Mouse (Mus musculus): Measurements from ENCODE around the gene Loxl3. TPM values are rescaled to one million over a fixed set of nuclear protein-coding genes. Genes with fewer than 3 reads are reported as not detected.

The Loxl3 gene
- polyA plus RNA-seq, 1 experiment from 2014 or later = 10.1 TPM

DNA sequence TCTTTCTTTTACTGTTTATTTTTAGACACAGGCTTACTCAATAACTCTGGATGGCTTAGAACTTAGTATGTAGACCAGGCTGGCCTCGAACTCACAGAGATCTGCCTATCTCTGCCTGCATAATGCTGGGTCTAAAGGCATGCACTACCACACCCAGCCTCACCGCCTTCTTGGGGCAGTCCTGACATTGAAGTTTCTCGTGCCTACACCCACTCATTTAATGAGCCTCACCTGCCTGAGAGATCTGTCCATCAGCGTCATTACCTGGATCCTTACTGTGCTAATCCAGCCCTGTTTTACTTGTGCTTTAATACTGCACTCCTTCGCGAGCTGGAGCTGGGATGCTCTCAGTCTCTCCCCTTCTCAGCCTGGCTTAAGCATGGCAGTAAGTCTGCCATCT is 22.2 kb upstream of the Loxl3 start:
- H3K9me3 ChIP-seq (ENCODE audit: control insufficient read depth, low read length) = no peaks in the 10 kb centered on the region
- no peaks in the 10 kb centered on the region for H3K27me3 ChIP-seq (ENCODE audit: control insufficient read depth, insufficient read depth, low read length)
- no peak for ATAC-seq (ENCODE audit: insufficient number of reproducible peaks, low FRiP score, low TSS enrichment, low read depth)
- DNase-seq (ENCODE audit: low spot score) = no peak
- no peak overlapping the region for H3K4me3 ChIP-seq (ENCODE audit: low read depth, low read length)
- no peaks in the 10 kb centered on the region for H3K4me1 ChIP-seq (ENCODE audit: control insufficient read depth, insufficient read depth, low read length)
- no peaks in the 10 kb centered on the region for H3K36me3 ChIP-seq (ENCODE audit: control insufficient read depth, insufficient read depth, low read length)
- no peak overlapping the region for H3K4me2 ChIP-seq (ENCODE audit: low read depth, severe bottlenecking)
- 80% methylated on average over 6 of the region's 6 CpGs for WGBS
- H3K27ac ChIP-seq (replicated peaks; ENCODE audit: low read depth, low read length) = no peak overlapping the region
- H3K9ac ChIP-seq (ENCODE audit: low read length) = no peak overlapping the region

DNA sequence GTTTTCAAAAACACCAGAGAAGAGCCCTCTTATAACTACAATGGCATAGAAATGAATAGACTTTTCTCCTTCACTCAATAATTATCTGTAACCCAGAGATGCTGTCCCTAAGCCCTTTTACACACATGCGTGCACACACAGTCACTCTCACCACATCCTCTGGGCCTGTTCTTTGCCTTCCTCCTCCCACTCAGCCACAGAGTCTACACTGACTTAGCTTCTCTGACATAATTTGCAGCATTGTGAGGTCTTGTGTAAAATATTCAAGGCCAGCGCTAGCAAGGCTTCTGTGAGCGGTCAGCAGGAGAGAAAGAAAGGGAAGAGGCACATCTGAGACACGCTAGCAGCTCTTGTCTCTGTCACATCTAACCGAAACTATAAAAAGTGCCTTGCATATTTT is 20.5 kb upstream of the Loxl3 start:
- H3K4me3 ChIP-seq (ENCODE audit: low read depth, low read length) = no peak overlapping the region
- no peaks in the 10 kb centered on the region for H3K9me3 ChIP-seq (ENCODE audit: control insufficient read depth, low read length)
- no peak for ATAC-seq (ENCODE audit: insufficient number of reproducible peaks, low FRiP score, low TSS enrichment, low read depth)
- H3K27ac ChIP-seq (replicated peaks; ENCODE audit: low read depth, low read length) = no peak overlapping the region
- no peak overlapping the region for H3K4me2 ChIP-seq (ENCODE audit: low read depth, severe bottlenecking)
- no peak overlapping the region for H3K9ac ChIP-seq (ENCODE audit: low read length)
- H3K27me3 ChIP-seq (ENCODE audit: control insufficient read depth, insufficient read depth, low read length) = no peaks in the 10 kb centered on the region
- H3K36me3 ChIP-seq (ENCODE audit: control insufficient read depth, insufficient read depth, low read length) = no peaks in the 10 kb centered on the region
- DNase-seq (ENCODE audit: low spot score) = no peak
- no peaks in the 10 kb centered on the region for H3K4me1 ChIP-seq (ENCODE audit: control insufficient read depth, insufficient read depth, low read length)
- 86% methylated on average over 5 of the region's 5 CpGs for WGBS

DNA sequence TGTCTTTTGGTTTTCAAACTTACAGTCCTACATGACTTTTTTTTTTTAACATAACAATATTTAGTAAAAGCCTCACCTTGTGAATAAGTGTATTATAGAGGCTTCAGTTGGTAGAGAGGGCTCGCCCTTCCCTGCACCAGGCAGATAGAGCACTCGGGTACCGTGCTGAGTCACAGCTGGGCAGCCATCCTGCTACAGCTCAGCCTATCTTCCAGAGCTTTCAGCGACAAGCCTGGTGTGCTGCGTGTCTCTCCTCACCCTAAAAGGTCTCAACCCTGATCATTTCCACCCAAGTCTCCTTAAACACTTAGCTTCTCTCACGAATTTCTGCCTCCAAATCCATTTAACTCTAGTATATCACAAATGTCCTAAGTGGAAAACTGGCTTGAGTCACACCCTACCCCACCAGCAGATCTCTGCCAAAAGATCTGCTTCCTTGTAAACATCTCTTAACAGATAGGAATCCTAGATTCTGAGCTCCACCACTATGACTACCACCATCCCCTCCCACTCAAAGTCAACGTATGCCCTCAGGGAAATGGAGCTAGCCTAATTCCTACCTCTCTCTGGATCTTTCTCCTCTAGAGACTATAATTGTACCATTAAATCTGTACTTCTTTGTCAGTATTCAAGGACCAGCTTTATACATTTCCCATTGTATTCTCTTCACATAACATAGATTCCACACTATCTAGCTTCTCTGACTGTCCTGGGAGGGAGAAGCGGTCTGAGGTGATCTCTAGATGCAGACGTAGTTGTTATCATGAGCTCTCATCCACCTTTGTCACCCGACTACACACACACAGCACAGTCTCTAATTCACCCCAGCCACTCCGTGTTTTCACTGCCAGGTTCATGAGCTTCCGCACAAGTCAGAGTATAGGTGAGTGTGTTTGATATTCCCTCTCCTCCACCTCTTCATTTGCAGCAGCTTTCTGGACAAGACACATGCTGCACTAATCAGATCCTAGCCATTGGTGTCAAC is 19.2 kb upstream of the Loxl3 start:
- H3K4me1 ChIP-seq (ENCODE audit: control insufficient read depth, insufficient read depth, low read length) = no peaks in the 10 kb centered on the region
- no peaks in the 10 kb centered on the region for H3K27me3 ChIP-seq (ENCODE audit: control insufficient read depth, insufficient read depth, low read length)
- DNase-seq (ENCODE audit: low spot score) = no peak
- H3K9ac ChIP-seq (ENCODE audit: low read length) = no peak overlapping the region
- H3K4me2 ChIP-seq (ENCODE audit: low read depth, severe bottlenecking) = no peak overlapping the region
- H3K4me3 ChIP-seq (ENCODE audit: low read depth, low read length) = no peak overlapping the region
- H3K9me3 ChIP-seq (ENCODE audit: control insufficient read depth, low read length) = no peaks in the 10 kb centered on the region
- H3K36me3 ChIP-seq (ENCODE audit: control insufficient read depth, insufficient read depth, low read length) = no peaks in the 10 kb centered on the region
- ATAC-seq (ENCODE audit: insufficient number of reproducible peaks, low FRiP score, low TSS enrichment, low read depth) = no peak
- 74% methylated on average over 12 of the region's 12 CpGs for WGBS
- no peak overlapping the region for H3K27ac ChIP-seq (replicated peaks; ENCODE audit: low read depth, low read length)

DNA sequence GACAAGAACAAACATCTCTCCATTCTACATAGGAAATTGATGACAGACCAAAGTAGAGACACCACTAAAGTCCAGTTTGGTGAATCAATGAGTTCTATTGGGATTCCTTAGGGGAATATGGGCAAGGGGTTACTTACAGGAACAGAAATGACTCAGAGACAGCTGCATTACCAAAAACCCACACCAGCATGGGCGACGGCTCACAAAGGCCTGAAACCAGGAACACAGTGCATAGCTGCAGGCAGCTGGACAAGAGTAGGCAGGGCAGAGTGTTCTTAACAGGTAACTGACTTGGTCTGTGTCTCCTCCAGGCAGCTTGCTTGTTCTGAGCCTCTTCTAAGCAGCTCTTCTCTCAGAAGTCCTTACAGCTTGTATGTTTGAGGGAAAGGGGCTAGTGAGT is 18.2 kb upstream of the Loxl3 start:
- Histone ChIP-seq H3K27ac (replicated peaks; ENCODE audit: low read depth, low read length) (no peak overlapping the region), H3K4me3 (ENCODE audit: low read depth, low read length) (no peak overlapping the region), H3K9ac (ENCODE audit: low read length) (no peak overlapping the region), H3K27me3 (ENCODE audit: control insufficient read depth, insufficient read depth, low read length) (no peaks in the 10 kb centered on the region), H3K4me2 (ENCODE audit: low read depth, severe bottlenecking) (no peak overlapping the region), H3K36me3 (ENCODE audit: control insufficient read depth, insufficient read depth, low read length) (no peaks in the 10 kb centered on the region), H3K4me1 (ENCODE audit: control insufficient read depth, insufficient read depth, low read length) (no peaks in the 10 kb centered on the region), H3K9me3 (ENCODE audit: control insufficient read depth, low read length) (no peaks in the 10 kb centered on the region)
- 88% methylated on average over 2 of the region's 2 CpGs for WGBS
- DNase-seq (ENCODE audit: low spot score) = no peak
- no peak for ATAC-seq (ENCODE audit: insufficient number of reproducible peaks, low FRiP score, low TSS enrichment, low read depth)

DNA sequence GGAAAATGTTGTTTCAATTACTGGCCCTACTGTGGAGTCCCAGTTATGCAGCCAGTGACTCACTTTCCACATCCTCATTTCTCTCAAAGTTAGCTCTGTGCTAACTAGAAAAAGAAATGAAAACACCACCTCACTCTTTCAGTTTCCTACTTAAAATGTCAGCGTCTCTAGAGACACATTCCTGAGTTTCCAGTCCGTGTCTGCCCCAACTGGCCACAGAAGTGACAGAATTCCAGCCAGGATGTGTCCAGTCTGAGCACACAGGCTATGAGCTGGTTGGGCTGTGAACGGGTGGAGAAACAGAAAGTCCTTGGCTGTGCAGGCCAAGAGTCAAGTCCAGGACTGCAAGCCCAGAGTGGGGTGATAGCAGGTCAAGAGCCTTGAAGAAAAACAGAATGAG is 16.8 kb upstream of the Loxl3 start:
- WGBS = 73% methylated on average over 3 of the region's 3 CpGs
- no peak overlapping the region for H3K27ac ChIP-seq (replicated peaks; ENCODE audit: low read depth, low read length)

DNA sequence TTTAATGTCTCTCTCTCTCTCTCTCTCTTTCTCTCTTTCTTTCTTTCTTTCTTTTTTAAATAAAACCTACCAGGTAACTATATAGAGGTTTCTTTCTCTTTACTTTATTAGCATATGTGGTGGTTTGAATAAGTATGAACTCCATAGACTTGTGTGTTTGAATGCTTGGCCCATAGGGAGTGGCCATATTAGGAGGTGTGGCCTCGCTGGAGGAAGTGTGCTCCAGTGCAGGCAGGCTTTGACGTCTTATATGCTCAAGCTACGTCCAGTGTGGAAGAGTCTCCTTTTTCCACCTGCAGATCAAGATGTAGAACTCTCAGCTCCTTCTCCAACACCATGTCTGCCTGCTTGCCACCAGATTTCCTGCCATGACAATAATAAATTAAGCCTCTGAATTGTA is 14.9 kb upstream of the Loxl3 start:
- no peak for ATAC-seq (ENCODE audit: insufficient number of reproducible peaks, low FRiP score, low TSS enrichment, low read depth)
- 65% methylated on average over 3 of the region's 3 CpGs for WGBS

More for the DNA sequence above, 16.8 kb upstream of the Loxl3 start:
- DNase-seq (ENCODE audit: low spot score) (no peak), ATAC-seq (ENCODE audit: insufficient number of reproducible peaks, low FRiP score, low TSS enrichment, low read depth) (no peak)
- H3K27me3 ChIP-seq (ENCODE audit: control insufficient read depth, insufficient read depth, low read length) = no peaks in the 10 kb centered on the region
- H3K36me3 ChIP-seq (ENCODE audit: control insufficient read depth, insufficient read depth, low read length) = no peaks in the 10 kb centered on the region
- H3K4me3 ChIP-seq (ENCODE audit: low read depth, low read length) = no peak overlapping the region
- H3K4me1 ChIP-seq (ENCODE audit: control insufficient read depth, insufficient read depth, low read length) = no peaks in the 10 kb centered on the region
- H3K4me2 ChIP-seq (ENCODE audit: low read depth, severe bottlenecking) = no peak overlapping the region
- H3K9me3 ChIP-seq (ENCODE audit: control insufficient read depth, low read length) = no peaks in the 10 kb centered on the region
- no peak overlapping the region for H3K9ac ChIP-seq (ENCODE audit: low read length)

DNA sequence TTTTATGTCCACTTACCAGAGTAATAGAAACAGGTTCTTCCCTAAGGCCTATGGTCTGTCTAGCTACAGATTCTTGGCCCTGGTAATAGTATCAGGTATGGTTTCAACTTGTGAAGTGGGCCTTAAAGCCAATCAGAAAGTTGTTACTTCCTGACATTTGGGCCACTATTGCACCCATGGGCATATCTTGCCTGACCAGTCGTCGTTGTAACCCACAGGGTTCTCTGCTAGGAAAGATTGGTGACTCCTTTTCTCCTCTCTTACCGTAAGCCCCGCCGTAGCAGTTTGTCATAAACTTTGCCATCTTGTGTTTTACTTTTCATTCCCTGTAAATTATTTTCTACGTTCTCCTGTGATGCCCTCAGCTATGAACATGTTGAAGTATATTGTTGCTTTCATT is 13.9 kb upstream of the Loxl3 start:
- H3K4me1 ChIP-seq (ENCODE audit: control insufficient read depth, insufficient read depth, low read length) = no peaks in the 10 kb centered on the region
- no peak overlapping the region for H3K4me3 ChIP-seq (ENCODE audit: low read depth, low read length)
- no peak overlapping the region for H3K27ac ChIP-seq (replicated peaks; ENCODE audit: low read depth, low read length)
- H3K27me3 ChIP-seq (ENCODE audit: control insufficient read depth, insufficient read depth, low read length) = no peaks in the 10 kb centered on the region
- whole genome bisulfite sequencing = 93% methylated on average over 6 of the region's 6 CpGs
- no peak overlapping the region for H3K9ac ChIP-seq (ENCODE audit: low read length)
- ATAC-seq (ENCODE audit: insufficient number of reproducible peaks, low FRiP score, low TSS enrichment, low read depth) (no peak), DNase-seq (ENCODE audit: low spot score) (no peak)
- H3K4me2 ChIP-seq (ENCODE audit: low read depth, severe bottlenecking) = no peak overlapping the region
- H3K36me3 ChIP-seq (ENCODE audit: control insufficient read depth, insufficient read depth, low read length) = no peaks in the 10 kb centered on the region
- H3K9me3 ChIP-seq (ENCODE audit: control insufficient read depth, low read length) = no peaks in the 10 kb centered on the region

More for the DNA sequence above, 14.9 kb upstream of the Loxl3 start:
- Histone ChIP-seq H3K36me3 (ENCODE audit: control insufficient read depth, insufficient read depth, low read length) (no peaks in the 10 kb centered on the region), H3K9me3 (ENCODE audit: control insufficient read depth, low read length) (no peaks in the 10 kb centered on the region), H3K4me2 (ENCODE audit: low read depth, severe bottlenecking) (no peak overlapping the region), H3K27me3 (ENCODE audit: control insufficient read depth, insufficient read depth, low read length) (no peaks in the 10 kb centered on the region), H3K4me3 (ENCODE audit: low read depth, low read length) (no peak overlapping the region), H3K27ac (replicated peaks; ENCODE audit: low read depth, low read length) (no peak overlapping the region), H3K4me1 (ENCODE audit: control insufficient read depth, insufficient read depth, low read length) (no peaks in the 10 kb centered on the region), H3K9ac (ENCODE audit: low read length) (no peak overlapping the region)
- DNase-seq (ENCODE audit: low spot score) = no peak

DNA sequence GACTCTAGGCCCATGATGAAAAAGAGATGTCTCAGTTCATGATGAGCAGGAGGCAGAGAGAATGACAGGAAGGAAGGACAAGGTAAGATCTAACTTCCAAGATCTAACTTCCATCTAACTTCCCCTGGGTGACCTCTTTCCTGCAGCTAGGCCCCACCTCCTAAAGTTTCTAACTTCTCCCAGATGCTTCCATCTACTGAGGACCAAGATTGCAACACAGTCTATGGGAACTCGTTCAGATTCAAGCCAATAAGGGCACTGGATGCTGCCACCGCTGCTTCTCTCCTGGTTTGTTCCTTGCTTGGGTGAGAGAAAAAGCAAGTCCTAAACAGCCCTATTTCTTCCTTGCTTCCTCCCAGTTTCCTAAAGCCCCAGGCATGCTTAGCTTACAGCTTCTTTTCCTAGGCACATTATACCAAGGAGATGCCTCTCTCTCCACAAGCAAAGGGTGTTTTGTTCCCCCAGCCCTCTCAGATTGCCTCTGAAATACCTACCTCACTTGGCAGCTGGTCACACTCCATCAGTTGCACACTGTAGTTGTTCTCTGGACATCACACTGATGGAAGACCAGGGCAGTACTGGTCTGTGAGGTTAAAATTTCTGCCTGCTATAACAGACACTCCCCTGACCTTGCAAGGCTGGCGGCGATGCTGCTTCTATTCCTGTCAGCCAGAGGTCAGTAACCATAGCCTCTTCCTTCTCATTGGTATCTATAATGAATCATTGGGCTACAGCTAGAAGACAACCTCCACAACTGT is 13.0 kb upstream of the Loxl3 start:
- WGBS = 81% methylated on average over 4 of the region's 4 CpGs
- no peak for DNase-seq (ENCODE audit: low spot score)
- H3K4me2 ChIP-seq (ENCODE audit: low read depth, severe bottlenecking) = no peak overlapping the region
- no peaks in the 10 kb centered on the region for H3K36me3 ChIP-seq (ENCODE audit: control insufficient read depth, insufficient read depth, low read length)
- no peak overlapping the region for H3K27ac ChIP-seq (replicated peaks; ENCODE audit: low read depth, low read length)
- no peaks in the 10 kb centered on the region for H3K27me3 ChIP-seq (ENCODE audit: control insufficient read depth, insufficient read depth, low read length)
- no peaks in the 10 kb centered on the region for H3K4me1 ChIP-seq (ENCODE audit: control insufficient read depth, insufficient read depth, low read length)
- no peak overlapping the region for H3K9ac ChIP-seq (ENCODE audit: low read length)
- H3K4me3 ChIP-seq (ENCODE audit: low read depth, low read length) = no peak overlapping the region
- no peaks in the 10 kb centered on the region for H3K9me3 ChIP-seq (ENCODE audit: control insufficient read depth, low read length)
- ATAC-seq (ENCODE audit: insufficient number of reproducible peaks, low FRiP score, low TSS enrichment, low read depth) = no peak

Measured in limb, embryonic 11.5 days (tissue).